Mouse (Mus musculus) heart, postnatal 0 days (tissue): ENCODE results near the gene Stra6l.

Experiments used
- CTCF ChIP-seq: IDR thresholded peaks from 2 replicates; pipeline ENCODE4 v1.5.1; 2016; ENCODE audit warnings: antibody characterized with exemption, control low read depth, low read depth
- EP300 ChIP-seq: IDR thresholded peaks from 2 replicates; pipeline ENCODE4 v1.6.1; 2016; ENCODE audit warnings: antibody characterized with exemption, low read depth

DNA sequence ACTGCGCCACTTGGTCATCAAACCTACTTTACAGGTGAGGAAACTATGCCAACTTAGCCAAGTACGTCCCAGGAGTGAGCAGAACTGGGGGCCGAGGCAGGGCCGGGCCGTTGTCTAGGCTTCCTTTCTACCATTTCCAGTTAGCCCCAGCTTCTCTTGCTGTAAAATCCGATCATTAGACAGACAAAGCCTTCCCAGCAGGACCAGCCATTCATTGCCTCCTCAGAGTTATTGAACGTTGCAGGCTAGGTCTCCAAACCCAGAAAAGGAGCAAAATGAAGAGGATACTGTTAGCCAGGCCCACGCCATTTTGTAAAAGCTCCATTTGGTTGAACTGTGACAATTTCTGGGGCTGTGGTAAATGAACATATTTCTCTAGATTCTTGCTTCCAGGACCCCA, 19.0 kb downstream of the Stra6l start:
- no peak for TF ChIP-seq CTCF
- TF ChIP-seq EP300: no peak
